Mouse (Mus musculus) liver, embryonic 12.5 days (tissue): Measurements from ENCODE around the gene Fads6. TPM values are rescaled to one million over a fixed set of nuclear protein-coding genes. Genes with fewer than 3 reads are reported as not detected.

Experiments
- ATAC-seq: fragments of 200-750 bp; cut with Nextera tagmentation; 2 replicates; pipeline ENCODE4 v1.8.0; 2017; ENCODE audit warnings: moderate number of reproducible peaks, mild to moderate bottlenecking, moderate library complexity
- H3K27ac ChIP-seq: fragments of 300-500 bp; sonication (generic); 2 replicates; pipeline ENCODE4 v1.5.1; 2016; ENCODE audit warnings: mild to moderate bottlenecking
- H3K27me3 ChIP-seq: fragments of 300-500 bp; sonication (generic); replicated peaks from 2 replicates; pipeline ENCODE4 v1.6.1; 2016; ENCODE audit warnings: mild to moderate bottlenecking, moderate library complexity
- H3K36me3 ChIP-seq: fragments of 300-500 bp; sonication (generic); 2 replicates; pipeline ENCODE4 v1.6.1; 2016; ENCODE audit warnings: mild to moderate bottlenecking, moderate library complexity
- H3K4me1 ChIP-seq: fragments of 300-500 bp; sonication (generic); 2 replicates; pipeline ENCODE4 v1.6.1; 2016
- H3K4me2 ChIP-seq: fragments of 300-500 bp; sonication (generic); 2 replicates; pipeline ENCODE4 v1.6.1; 2016; ENCODE audit warnings: mild to moderate bottlenecking, moderate library complexity
- H3K4me3 ChIP-seq: fragments of 300-500 bp; sonication (generic); 2 replicates; pipeline ENCODE4 v1.5.1; 2016; ENCODE audit warnings: mild to moderate bottlenecking, moderate library complexity
- H3K9ac ChIP-seq: fragments of 300-500 bp; sonication (generic); 2 replicates; pipeline ENCODE4 v1.6.1; 2016; ENCODE audit warnings: mild to moderate bottlenecking, moderate library complexity
- H3K9me3 ChIP-seq: fragments of 300-500 bp; sonication (generic); replicated peaks from 2 replicates; pipeline ENCODE4 v1.6.1; 2016; ENCODE audit warnings: mild to moderate bottlenecking, moderate library complexity
- WGBS: fragments of 180-500 bp; shearing (Covaris S2); methylation state at CpG from one replicate; pipeline ENCODE4 v1.1.7; 2016; ENCODE audit not compliant: insufficient replicate concordance; 5-methylcytosine and 5-hydroxymethylcytosine counted together
- polyA plus RNA-seq: library from polyadenylated mRNA; unstranded; fragments of >200 nt; fragmentation: Nextera tagmentation; extraction: Ambion mirVana; gene quantifications from 2 replicates; pipeline ENCODE4 v1.2.1, GENCODE M21; 2016

Gene Fads6
- polyA plus RNA-seq, 1 experiment from 2014 or later: 2.4 TPM

GRCm38 (mm10) chr11:115283891-115284620 is 13.4 kb downstream of the Fads6 start:
- Histone ChIP-seq H3K9me3 (no peaks in the 10 kb centered on the region), H3K4me3 (no peak overlapping the region), H3K27me3 (no peaks in the 10 kb centered on the region), H3K36me3 (peaks cover 10% of the 10 kb centered on the region; the same call in 1 of the 2 replicates), H3K4me1 (peaks cover 28% of the 10 kb centered on the region), H3K4me2 (no peak overlapping the region), H3K27ac (no peak overlapping the region), H3K9ac (no peak overlapping the region)
- WGBS: 80% methylated on average over 12 of the region's 12 CpGs
- no peak for ATAC-seq

- H3K27ac ChIP-seq: no peak overlapping the region
- H3K4me2 ChIP-seq: no peak overlapping the region
- no peaks in the 10 kb centered on the region for H3K27me3 ChIP-seq
- peaks cover 10% of the 10 kb centered on the region; the same call in 1 of the 2 replicates for H3K36me3 ChIP-seq
- H3K9me3 ChIP-seq: no peaks in the 10 kb centered on the region
- H3K4me3 ChIP-seq: no peak overlapping the region
- H3K4me1 ChIP-seq: peaks cover 34% of the 10 kb centered on the region
- WGBS: 62% methylated on average over 9 of the region's 9 CpGs
- no peak overlapping the region for H3K9ac ChIP-seq
- ATAC-seq: no peak
Measured at GRCm38 (mm10) chr11:115283486-115283765, 14.0 kb downstream of the Fads6 start.

- Histone ChIP-seq H3K4me3 (no peak overlapping the region), H3K9ac (no peak overlapping the region), H3K4me2 (no peak overlapping the region), H3K9me3 (no peaks in the 10 kb centered on the region), H3K27ac (no peak overlapping the region), H3K27me3 (no peaks in the 10 kb centered on the region), H3K4me1 (peaks cover 39% of the 10 kb centered on the region), H3K36me3 (peaks cover 10% of the 10 kb centered on the region; the same call in 1 of the 2 replicates)
- 73% methylated on average over 8 of the region's 8 CpGs for WGBS
- ATAC-seq: no peak
Measured at GRCm38 (mm10) chr11:115282723-115283485, 14.6 kb downstream of the Fads6 start.

GRCm38 (mm10) chr11:115282295-115282694 is 15.2 kb downstream of the Fads6 start:
- Histone ChIP-seq H3K4me2 (no peak overlapping the region), H3K9me3 (no peaks in the 10 kb centered on the region), H3K9ac (no peak overlapping the region), H3K4me1 (peaks cover 42% of the 10 kb centered on the region), H3K27ac (no peak overlapping the region), H3K4me3 (no peak overlapping the region), H3K27me3 (no peaks in the 10 kb centered on the region), H3K36me3 (peaks cover 10% of the 10 kb centered on the region; the same call in 1 of the 2 replicates)
- ATAC-seq: no peak
- whole genome bisulfite sequencing: 64% methylated on average over 8 of the region's 8 CpGs

GRCm38 (mm10) chr11:115279726-115280125 is 17.7 kb downstream of the Fads6 start:
- WGBS: 48% methylated on average over 1 of the region's 1 CpGs
- Histone ChIP-seq H3K9ac (no peak overlapping the region), H3K4me1 (peaks cover 56% of the 10 kb centered on the region), H3K36me3 (peaks cover 8% of the 10 kb centered on the region; the same call in 1 of the 2 replicates), H3K27me3 (no peaks in the 10 kb centered on the region), H3K4me3 (no peak overlapping the region), H3K27ac (peak overlapping the region; percentile 27; the same call in 1 of the 2 replicates), H3K4me2 (no peak overlapping the region), H3K9me3 (no peaks in the 10 kb centered on the region)
- no peak for ATAC-seq

GRCm38 (mm10) chr11:115278176-115278575 is 19.3 kb downstream of the Fads6 start:
- peak overlapping the region; percentile 68 for H3K4me3 ChIP-seq
- H3K4me1 ChIP-seq: peaks cover 71% of the 10 kb centered on the region

GRCm38 (mm10) chr11:115277604-115277975 is 19.9 kb downstream of the Fads6 start:
- H3K9me3 ChIP-seq: no peaks in the 10 kb centered on the region
- WGBS: 11% methylated on average over 7 of the region's 7 CpGs
- H3K4me1 ChIP-seq: peaks cover 77% of the 10 kb centered on the region
- ATAC-seq: peak; percentile 8; the same call in 1 of the 2 replicates
- H3K27me3 ChIP-seq: no peaks in the 10 kb centered on the region
- H3K9ac ChIP-seq: peak overlapping the region; percentile 71
- H3K36me3 ChIP-seq: no peaks in the 10 kb centered on the region
- H3K27ac ChIP-seq: peak overlapping the region; percentile 83
- peak overlapping the region; percentile 68 for H3K4me3 ChIP-seq
- H3K4me2 ChIP-seq: peak overlapping the region; percentile 90

More at GRCm38 (mm10) chr11:115278176-115278575, 19.3 kb downstream of the Fads6 start:
- no peak for ATAC-seq
- no peaks in the 10 kb centered on the region for H3K9me3 ChIP-seq
- H3K9ac ChIP-seq: peak overlapping the region; percentile 71; the same call in 1 of the 2 replicates
- peak overlapping the region; percentile 83; the same call in 1 of the 2 replicates for H3K27ac ChIP-seq
- no peaks in the 10 kb centered on the region for H3K36me3 ChIP-seq
- H3K27me3 ChIP-seq: no peaks in the 10 kb centered on the region
- WGBS: 68% methylated on average over 6 of the region's 6 CpGs
- H3K4me2 ChIP-seq: peak overlapping the region; percentile 90

GRCm38 (mm10) chr11:115276780-115277603 is 20.5 kb downstream of the Fads6 start, which contains the start of gene Fdxr:
TSS of gene Fdxr (minus strand) at chr11:115277050.
- Histone ChIP-seq H3K36me3 (0 out of 2 replicates have a peak, but pooled peaks cover 3% of the 10 kb centered on the region), H3K27ac (peak within 1 kb of the TSS; percentile 83), H3K9me3 (no peaks in the 10 kb centered on the region), H3K4me1 (peaks cover 78% of the 10 kb centered on the region), H3K4me3 (peak within 1 kb of the TSS; percentile 68), H3K4me2 (peak within 1 kb of the TSS; percentile 90), H3K9ac (peak within 1 kb of the TSS; percentile 82), H3K27me3 (no peaks in the 10 kb centered on the region)
- peak; percentile 93 for ATAC-seq
- WGBS: 0% methylated on average over 42 of the region's 42 CpGs

- 39% methylated on average over 3 of the region's 3 CpGs for WGBS
- Histone ChIP-seq H3K9me3 (no peaks in the 10 kb centered on the region), H3K27ac (no peak overlapping the region), H3K36me3 (0 out of 2 replicates have a peak, but pooled peaks cover 9% of the 10 kb centered on the region), H3K9ac (peak overlapping the region; percentile 82), H3K4me1 (peaks cover 69% of the 10 kb centered on the region), H3K27me3 (no peaks in the 10 kb centered on the region), H3K4me2 (peak overlapping the region; percentile 90), H3K4me3 (peak overlapping the region; percentile 68)
- no peak for ATAC-seq
Measured at GRCm38 (mm10) chr11:115275954-115276353, 21.5 kb downstream of the Fads6 start.

- 0 out of 2 replicates have a peak, but pooled peaks cover 9% of the 10 kb centered on the region for H3K36me3 ChIP-seq
- no peak overlapping the region for H3K27ac ChIP-seq
- H3K9ac ChIP-seq: peak overlapping the region; percentile 82; the same call in 1 of the 2 replicates
- H3K4me1 ChIP-seq: peaks cover 69% of the 10 kb centered on the region
- H3K4me2 ChIP-seq: peak overlapping the region; percentile 90
- 41% methylated on average over 6 of the region's 6 CpGs for WGBS
- H3K27me3 ChIP-seq: no peaks in the 10 kb centered on the region
- 0 out of 2 replicates have a peak overlapping the region, but pooled peaks have one; percentile 68 for H3K4me3 ChIP-seq
- no peak for ATAC-seq
- no peaks in the 10 kb centered on the region for H3K9me3 ChIP-seq
Measured at GRCm38 (mm10) chr11:115275509-115275908, 22.0 kb downstream of the Fads6 start.

- H3K4me3 ChIP-seq: no peak overlapping the region
- H3K4me2 ChIP-seq: 0 out of 2 replicates have a peak overlapping the region, but pooled peaks have one; percentile 90
- no peaks in the 10 kb centered on the region for H3K9me3 ChIP-seq
- no peak for ATAC-seq
- 0 out of 2 replicates have a peak, but pooled peaks cover 9% of the 10 kb centered on the region for H3K36me3 ChIP-seq
- H3K9ac ChIP-seq: no peak overlapping the region
- peaks cover 64% of the 10 kb centered on the region for H3K4me1 ChIP-seq
- H3K27ac ChIP-seq: no peak overlapping the region
- 75% methylated on average over 6 of the region's 6 CpGs for WGBS
- H3K27me3 ChIP-seq: no peaks in the 10 kb centered on the region
Measured at GRCm38 (mm10) chr11:115274771-115275170, 22.7 kb downstream of the Fads6 start.
